ENCODE assay signal across 16 mouse cellular contexts in the genomic region with DNA sequence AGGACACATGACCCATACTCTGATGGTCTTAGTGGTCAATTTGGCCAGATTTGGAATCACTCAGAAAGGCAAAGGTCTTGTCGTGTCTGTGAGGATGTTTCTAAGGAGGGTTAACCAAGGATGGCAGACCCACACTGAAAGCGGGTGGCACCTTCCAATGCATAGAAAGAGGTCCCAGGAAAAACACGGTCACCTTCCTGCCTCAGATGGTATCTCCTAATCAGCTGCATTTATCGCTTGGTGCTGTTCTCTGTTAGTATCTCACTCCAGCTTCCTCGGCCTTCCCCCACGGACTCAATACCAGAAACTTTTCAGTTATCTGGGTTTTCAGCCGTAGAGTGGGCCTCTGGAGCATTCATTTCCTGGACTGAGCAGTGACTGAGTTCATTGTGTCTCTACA.
"Had no signal": no experiment of that assay in that cellular context is flagged by ENCODE, and none has a peak within 500 bp of the region (broad histone marks: within the 10 kb centered on the region; RNA-seq: fewer than 3 reads in every experiment).

No protein-coding gene starts in this region.

- DNase-seq: kidney, adult 9 months; kidney, postnatal 36 days; layer of hippocampus, adult 9-11 months; layer of hippocampus, postnatal 36 days; lung, embryonic 14.5 days; lung, postnatal 10 days; lung, postnatal 4 days; midbrain, embryonic 14.5 days; right cerebral cortex, adult 18-20 months; right cerebral cortex, postnatal 25 days; thymus, postnatal 4 days had no signal

- H3K27me3 ChIP-seq: limb, embryonic 12.5 days; neural tube, embryonic 15.5 days had no signal

- H3K9me3 ChIP-seq: limb, embryonic 12.5 days; midbrain, embryonic 10.5 days; neural tube, embryonic 15.5 days had no signal

- H3K9ac ChIP-seq: limb, embryonic 12.5 days; lung, embryonic 14.5 days; neural tube, embryonic 15.5 days had no signal

- H3K4me3 ChIP-seq: limb, embryonic 12.5 days; midbrain, embryonic 10.5 days; myocyte; neural tube, embryonic 15.5 days had no signal

- H3K4me2 ChIP-seq: limb, embryonic 12.5 days; lung, embryonic 14.5 days; neural tube, embryonic 15.5 days had no signal

- H3K36me3 ChIP-seq: limb, embryonic 12.5 days; midbrain, embryonic 10.5 days; neural tube, embryonic 15.5 days had no signal

- H3K27ac ChIP-seq: kidney, postnatal 0 days; limb, embryonic 12.5 days; neural tube, embryonic 15.5 days had no signal
